Mouse (Mus musculus): ENCODE results near the gene Hnf4a. TPM values are rescaled to one million over a fixed set of nuclear protein-coding genes. Genes with fewer than 3 reads are reported as not detected.

Gene Hnf4a
- polyA plus RNA-seq, 1 experiment: 354 TPM

DNA sequence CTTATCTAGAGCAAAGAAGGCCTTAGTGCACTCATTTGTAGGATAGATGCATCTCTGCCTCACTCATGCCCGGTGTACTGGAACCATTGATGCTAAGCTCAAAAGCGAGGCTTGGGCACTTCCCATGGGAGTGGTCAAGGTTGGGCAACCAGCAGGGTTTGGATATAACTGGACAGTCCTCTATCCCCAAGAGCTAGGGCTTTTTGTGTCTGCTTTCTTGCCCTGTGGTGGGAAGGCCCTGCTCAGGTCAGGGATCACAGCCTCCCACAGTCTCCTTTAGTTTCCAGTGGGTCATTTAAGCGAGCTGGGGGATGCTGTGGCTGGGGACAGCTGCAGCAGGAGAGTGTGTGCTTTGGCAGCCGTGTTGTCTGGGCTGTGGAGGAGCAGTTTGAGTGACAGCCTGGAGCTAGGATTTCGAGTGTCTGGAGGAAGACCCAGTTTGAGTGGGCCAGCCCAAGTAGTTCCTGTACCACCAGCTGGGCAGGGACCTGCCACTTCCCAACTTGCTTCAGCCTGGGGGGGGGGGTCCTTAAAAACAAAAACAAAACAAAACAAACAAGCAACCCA lies 16.8 kb upstream of the Hnf4a start:
- 18% methylated on average over 5 of the region's 5 CpGs for WGBS
- TF ChIP-seq CTCF (conservative IDR thresholded peaks at IDR 0.05; ENCODE audit: insufficient read depth, insufficient read length, low read depth, low read length): no peak
- no peak overlapping the region for H3K4me3 ChIP-seq (ENCODE audit: insufficient read depth, low read depth, low read length)
- H3K27me3 ChIP-seq (replicated peaks; ENCODE audit: control insufficient read depth, insufficient read depth, low read length): no peaks in the 10 kb centered on the region
- no peak overlapping the region for H3K27ac ChIP-seq (ENCODE audit: insufficient read depth, low read depth, low read length)
- no peaks in the 10 kb centered on the region for H3K36me3 ChIP-seq (ENCODE audit: control insufficient read depth, insufficient read depth, low read length)
- no peaks in the 10 kb centered on the region for H3K4me1 ChIP-seq (ENCODE audit: control insufficient read depth, insufficient read depth, low read length)
- no peak for DNase-seq

DNA sequence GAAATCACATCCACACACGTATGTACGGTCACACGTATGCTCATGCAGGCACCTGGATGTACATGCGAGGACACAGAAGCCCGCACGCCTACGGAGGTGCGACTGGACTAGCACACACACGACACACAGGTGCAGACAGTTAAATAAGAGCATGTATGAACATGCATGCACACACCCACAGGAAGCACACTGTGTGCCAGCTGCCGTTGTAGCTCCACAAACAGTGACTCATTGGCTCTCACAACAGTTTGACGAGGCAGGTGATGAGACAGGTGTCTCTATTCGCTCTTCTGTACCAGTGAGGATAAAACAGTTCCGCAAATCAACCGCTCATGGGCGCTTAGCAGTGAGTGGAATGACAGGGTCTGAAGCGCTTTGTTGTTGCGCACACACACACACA lies 16.0 kb upstream of the Hnf4a start:
- H3K4me3 ChIP-seq (ENCODE audit: insufficient read depth, low read depth, low read length): no peak overlapping the region
- no peaks in the 10 kb centered on the region for H3K27me3 ChIP-seq (replicated peaks; ENCODE audit: control insufficient read depth, insufficient read depth, low read length)
- TF ChIP-seq CTCF (conservative IDR thresholded peaks at IDR 0.05; ENCODE audit: insufficient read depth, insufficient read length, low read depth, low read length): no peak
- no peak for TF ChIP-seq POLR2A (IDR thresholded peaks at IDR 0.05; ENCODE audit: low read depth, low read length)
- H3K4me1 ChIP-seq (ENCODE audit: control insufficient read depth, insufficient read depth, low read length): no peaks in the 10 kb centered on the region
- H3K27ac ChIP-seq (ENCODE audit: insufficient read depth, low read depth, low read length): no peak overlapping the region
- WGBS: 90% methylated on average over 17 of the region's 17 CpGs
- no peak for DNase-seq
- no peaks in the 10 kb centered on the region for H3K36me3 ChIP-seq (ENCODE audit: control insufficient read depth, insufficient read depth, low read length)

DNA sequence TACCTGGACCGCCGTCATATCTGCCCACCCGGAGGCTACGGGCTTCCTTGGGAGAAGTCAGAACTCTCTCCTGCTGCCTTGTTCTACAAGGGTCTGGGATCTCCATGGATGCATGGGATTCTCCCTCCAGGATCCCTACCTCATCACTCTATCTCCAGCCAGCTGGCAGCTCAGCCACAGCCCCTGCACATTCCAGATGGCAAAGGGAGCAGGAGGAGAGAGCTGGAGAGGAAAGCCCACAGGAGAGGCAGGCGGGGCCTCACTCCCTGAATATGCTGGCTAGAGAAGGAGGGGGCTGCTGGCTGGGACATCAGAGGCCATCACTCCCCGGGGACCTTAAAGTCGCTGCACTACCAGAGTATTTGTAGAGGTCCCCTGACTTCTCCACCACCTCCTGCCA lies 15.3 kb upstream of the Hnf4a start:
- no peaks in the 10 kb centered on the region for H3K36me3 ChIP-seq (ENCODE audit: control insufficient read depth, insufficient read depth, low read length)
- no peaks in the 10 kb centered on the region for H3K4me1 ChIP-seq (ENCODE audit: control insufficient read depth, insufficient read depth, low read length)
- H3K27ac ChIP-seq (ENCODE audit: insufficient read depth, low read depth, low read length): no peak overlapping the region
- TF ChIP-seq POLR2A (IDR thresholded peaks at IDR 0.05; ENCODE audit: low read depth, low read length) (no peak), CTCF (conservative IDR thresholded peaks at IDR 0.05; ENCODE audit: insufficient read depth, insufficient read length, low read depth, low read length) (no peak)
- no peak for DNase-seq
- no peaks in the 10 kb centered on the region for H3K27me3 ChIP-seq (replicated peaks; ENCODE audit: control insufficient read depth, insufficient read depth, low read length)
- no peak overlapping the region for H3K4me3 ChIP-seq (ENCODE audit: insufficient read depth, low read depth, low read length)
- WGBS: 64% methylated on average over 7 of the region's 7 CpGs

DNA sequence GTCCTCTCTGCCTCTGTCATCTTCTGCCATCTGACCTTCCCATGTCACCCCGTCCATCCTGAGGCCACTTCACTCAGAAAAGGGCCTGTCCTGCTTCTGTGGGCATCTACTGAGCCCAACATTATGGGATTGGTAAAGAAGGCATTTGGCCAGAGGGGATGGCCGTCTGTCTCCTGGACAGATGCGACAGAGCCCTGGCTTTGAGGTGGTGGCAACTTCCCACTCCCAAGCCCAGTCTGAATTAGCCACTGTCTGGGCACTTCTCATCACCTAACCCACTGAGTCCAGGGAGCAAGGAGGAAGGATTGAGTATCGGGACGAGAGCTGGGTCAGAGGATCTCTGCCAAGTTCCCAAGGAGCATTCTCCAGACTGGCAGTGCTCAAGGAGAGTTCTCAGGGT lies 14.6 kb upstream of the Hnf4a start, which contains the start of gene R3hdml:
TSS of gene R3hdml (plus strand) at position 301 of the 400 bp plus-strand sequence.
- H3K36me3 ChIP-seq (ENCODE audit: control insufficient read depth, insufficient read depth, low read length): no peaks in the 10 kb centered on the region
- no peak for DNase-seq
- WGBS: 61% methylated on average over 5 of the region's 5 CpGs
- no peaks in the 10 kb centered on the region for H3K27me3 ChIP-seq (replicated peaks; ENCODE audit: control insufficient read depth, insufficient read depth, low read length)
- no peaks in the 10 kb centered on the region for H3K4me1 ChIP-seq (ENCODE audit: control insufficient read depth, insufficient read depth, low read length)
- no peak within 1 kb of the TSS for H3K27ac ChIP-seq (ENCODE audit: insufficient read depth, low read depth, low read length)
- no peak for TF ChIP-seq CTCF (conservative IDR thresholded peaks at IDR 0.05; ENCODE audit: insufficient read depth, insufficient read length, low read depth, low read length)
- no peak for TF ChIP-seq POLR2A (IDR thresholded peaks at IDR 0.05; ENCODE audit: low read depth, low read length)
- no peak within 1 kb of the TSS for H3K4me3 ChIP-seq (ENCODE audit: insufficient read depth, low read depth, low read length)

DNA sequence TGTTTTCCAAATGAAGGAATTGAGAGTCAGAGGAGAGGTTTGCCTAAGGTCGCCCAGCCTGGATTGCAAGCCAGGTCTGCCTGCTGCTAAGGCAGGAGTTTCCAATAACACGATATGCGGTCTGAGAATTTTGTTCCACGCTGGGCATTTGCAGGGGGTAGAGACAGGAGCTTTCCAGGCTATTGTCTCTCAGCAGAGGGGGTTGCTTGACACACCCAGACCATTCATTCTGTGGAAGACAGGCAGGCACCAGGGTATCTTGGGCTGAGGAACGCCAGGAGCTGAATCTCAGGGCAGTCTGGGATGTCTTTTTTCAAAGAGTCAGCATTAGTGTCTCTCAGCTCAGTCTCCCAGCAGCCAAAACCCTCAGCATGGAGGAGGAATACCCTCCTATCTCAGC lies 13.6 kb upstream of the Hnf4a start:
- Histone ChIP-seq H3K4me3 (ENCODE audit: insufficient read depth, low read depth, low read length) (no peak overlapping the region), H3K27me3 (replicated peaks; ENCODE audit: control insufficient read depth, insufficient read depth, low read length) (no peaks in the 10 kb centered on the region), H3K36me3 (ENCODE audit: control insufficient read depth, insufficient read depth, low read length) (no peaks in the 10 kb centered on the region), H3K4me1 (ENCODE audit: control insufficient read depth, insufficient read depth, low read length) (no peaks in the 10 kb centered on the region), H3K27ac (ENCODE audit: insufficient read depth, low read depth, low read length) (no peak overlapping the region)
- WGBS: 54% methylated on average over 5 of the region's 5 CpGs
- DNase-seq: no peak
- no peak for TF ChIP-seq POLR2A (IDR thresholded peaks at IDR 0.05; ENCODE audit: low read depth, low read length)
- no peak for TF ChIP-seq CTCF (conservative IDR thresholded peaks at IDR 0.05; ENCODE audit: insufficient read depth, insufficient read length, low read depth, low read length)

DNA sequence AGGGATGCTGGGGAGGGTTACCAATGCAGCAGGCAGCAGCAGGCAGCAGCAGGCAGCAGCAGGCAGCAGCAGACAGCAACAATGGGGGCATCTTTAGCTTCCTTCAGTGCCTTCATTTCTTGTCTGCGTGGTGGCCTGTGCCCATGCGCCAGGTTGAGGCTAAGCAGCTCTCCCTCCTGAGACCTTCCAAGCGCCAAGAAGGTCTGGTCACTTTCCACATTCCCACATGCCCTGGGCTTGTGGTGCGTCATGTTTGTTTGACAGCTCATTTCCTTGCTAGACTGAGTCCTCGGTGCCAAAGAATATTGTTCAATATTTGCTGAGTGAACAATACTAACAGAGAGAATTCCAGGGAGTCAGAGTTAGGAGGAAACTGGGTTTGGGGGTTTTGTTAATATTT lies 12.6 kb upstream of the Hnf4a start:
- DNase-seq: no peak
- Histone ChIP-seq H3K4me1 (ENCODE audit: control insufficient read depth, insufficient read depth, low read length) (no peaks in the 10 kb centered on the region), H3K27ac (ENCODE audit: insufficient read depth, low read depth, low read length) (no peak overlapping the region), H3K27me3 (replicated peaks; ENCODE audit: control insufficient read depth, insufficient read depth, low read length) (no peaks in the 10 kb centered on the region), H3K36me3 (ENCODE audit: control insufficient read depth, insufficient read depth, low read length) (no peaks in the 10 kb centered on the region), H3K4me3 (ENCODE audit: insufficient read depth, low read depth, low read length) (no peak overlapping the region)
- 46% methylated on average over 5 of the region's 5 CpGs for WGBS
- no peak for TF ChIP-seq CTCF (conservative IDR thresholded peaks at IDR 0.05; ENCODE audit: insufficient read depth, insufficient read length, low read depth, low read length)
- no peak for TF ChIP-seq POLR2A (IDR thresholded peaks at IDR 0.05; ENCODE audit: low read depth, low read length)

DNA sequence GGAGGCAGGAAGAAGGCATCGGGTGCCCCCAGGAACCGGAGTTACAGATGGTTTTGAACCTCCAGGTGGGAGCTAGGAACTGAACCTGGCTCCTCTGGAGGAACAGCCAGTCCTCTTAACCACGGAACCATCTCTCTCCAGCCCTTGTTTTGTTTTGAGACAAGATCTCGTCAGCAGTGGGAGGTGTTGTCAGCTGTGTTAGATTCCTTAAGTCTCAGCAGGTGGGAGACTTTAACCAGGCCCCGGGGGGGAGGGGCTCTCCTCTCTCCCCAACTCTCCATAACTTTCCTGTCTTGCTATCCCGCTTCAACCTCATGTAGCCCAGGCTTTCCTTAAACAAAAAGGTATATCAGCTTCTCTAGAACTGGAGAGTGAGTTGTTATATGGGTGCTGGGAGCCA lies 12.2 kb upstream of the Hnf4a start:
- TF ChIP-seq CTCF (conservative IDR thresholded peaks at IDR 0.05; ENCODE audit: insufficient read depth, insufficient read length, low read depth, low read length) (no peak), POLR2A (IDR thresholded peaks at IDR 0.05; ENCODE audit: low read depth, low read length) (no peak)
- WGBS: 50% methylated on average over 6 of the region's 6 CpGs
- no peak for DNase-seq
- no peak overlapping the region for H3K27ac ChIP-seq (ENCODE audit: insufficient read depth, low read depth, low read length)
- H3K4me1 ChIP-seq (ENCODE audit: control insufficient read depth, insufficient read depth, low read length): no peaks in the 10 kb centered on the region
- no peak overlapping the region for H3K4me3 ChIP-seq (ENCODE audit: insufficient read depth, low read depth, low read length)
- H3K27me3 ChIP-seq (replicated peaks; ENCODE audit: control insufficient read depth, insufficient read depth, low read length): no peaks in the 10 kb centered on the region
- H3K36me3 ChIP-seq (ENCODE audit: control insufficient read depth, insufficient read depth, low read length): no peaks in the 10 kb centered on the region

All from kidney, adult 2 months (tissue).